Mouse (Mus musculus): Measurements from ENCODE around the gene Nme3.
"Not testable (repeated sequence)": the region's sequence is repeated elsewhere in the genome, so short reads cannot be mapped to it uniquely, and the experiment has no call there.

Nme3 gene

GRCm38 (mm10) chr17:24898041-24898854, 1.9 kb downstream of the Nme3 start:
- DNase-seq (ENCODE audit: extremely low spot score, low read depth, low spot score): no peak

- no peak for DNase-seq (ENCODE audit: extremely low spot score, low read depth, low spot score)
Observed at GRCm38 (mm10) chr17:24899153-24899552, 2.9 kb downstream of the Nme3 start.

- DNase-seq (ENCODE audit: extremely low spot score, low read depth, low spot score): no peak
Observed at GRCm38 (mm10) chr17:24900014-24900413, 3.7 kb downstream of the Nme3 start.

GRCm38 (mm10) chr17:24902124-24902523, 5.8 kb downstream of the Nme3 start:
- DNase-seq (ENCODE audit: extremely low spot score, low read depth, low spot score): no peak

GRCm38 (mm10) chr17:24902671-24903474, 6.6 kb downstream of the Nme3 start:
- DNase-seq (ENCODE audit: extremely low spot score, low read depth, low spot score): no peak

- no peak for DNase-seq (ENCODE audit: extremely low spot score, low read depth, low spot score)
Observed at GRCm38 (mm10) chr17:24903767-24904166, 7.5 kb downstream of the Nme3 start.

- no peak for DNase-seq (ENCODE audit: extremely low spot score, low read depth, low spot score)
Observed at GRCm38 (mm10) chr17:24907591-24907990, 11.3 kb downstream of the Nme3 start.

GRCm38 (mm10) chr17:24913984-24914383, 17.7 kb downstream of the Nme3 start:
- no peak for DNase-seq (ENCODE audit: extremely low spot score, low read depth, low spot score)

- no peak for DNase-seq (ENCODE audit: extremely low spot score, low read depth, low spot score)
Observed at GRCm38 (mm10) chr17:24923246-24923645, 26.9 kb downstream of the Nme3 start.

GRCm38 (mm10) chr17:24929506-24929905, 33.2 kb downstream of the Nme3 start:
- no peak for DNase-seq (ENCODE audit: extremely low spot score, low read depth, low spot score)

- no peak for DNase-seq (ENCODE audit: extremely low spot score, low read depth, low spot score)
Observed at GRCm38 (mm10) chr17:24932431-24932830, 36.1 kb downstream of the Nme3 start.

GRCm38 (mm10) chr17:24933163-24933562, 36.9 kb downstream of the Nme3 start:
- DNase-seq (ENCODE audit: extremely low spot score, low read depth, low spot score): no peak

GRCm38 (mm10) chr17:24934926-24935325, 38.6 kb downstream of the Nme3 start:
- no peak for DNase-seq (ENCODE audit: extremely low spot score, low read depth, low spot score)

GRCm38 (mm10) chr17:24935666-24936065, 39.4 kb downstream of the Nme3 start:
- no peak for DNase-seq (ENCODE audit: extremely low spot score, low read depth, low spot score)

- DNase-seq (ENCODE audit: extremely low spot score, low read depth, low spot score): peak; percentile 60
Observed at GRCm38 (mm10) chr17:24936259-24937237, 40.2 kb downstream of the Nme3 start, which contains the start of gene Mapk8ip3. Gene Mapk8ip3 (minus strand): TSS chr17:24936977.

GRCm38 (mm10) chr17:24937266-24937665, 41.0 kb downstream of the Nme3 start:
- no peak for DNase-seq (ENCODE audit: extremely low spot score, low read depth, low spot score)

GRCm38 (mm10) chr17:24942453-24942852, 46.2 kb downstream of the Nme3 start:
- DNase-seq (ENCODE audit: extremely low spot score, low read depth, low spot score): not testable (repeated sequence)

- DNase-seq (ENCODE audit: extremely low spot score, low read depth, low spot score): no peak
Observed at GRCm38 (mm10) chr17:24943036-24943435, 46.7 kb downstream of the Nme3 start.

GRCm38 (mm10) chr17:24943589-24943988, 47.3 kb downstream of the Nme3 start:
- DNase-seq (ENCODE audit: extremely low spot score, low read depth, low spot score): not testable (repeated sequence)

Measured in hindlimb bud, embryonic 11.5 days (tissue).